ENCODE assay signal across 13 mouse cellular contexts in genomic region chr6:39808511-39808910, GRCm38 (mm10).
"Had no signal": no experiment of that assay in that cellular context is flagged by ENCODE, and none has a peak within 500 bp of the region (broad histone marks: within the 10 kb centered on the region; RNA-seq: fewer than 3 reads in every experiment).

No protein-coding gene starts in this region.

- ATAC-seq: intestine, embryonic 15.5 days; liver, embryonic 12.5 days had no signal

- H3K9ac ChIP-seq: intestine, embryonic 15.5 days; kidney, embryonic 15.5 days; limb, embryonic 15.5 days; liver, embryonic 12.5 days; lung, embryonic 14.5 days; neural tube, embryonic 12.5 days had no signal

- H3K27me3 ChIP-seq: intestine, embryonic 15.5 days; kidney, embryonic 15.5 days; limb, embryonic 15.5 days; liver, embryonic 12.5 days; megakaryocyte, embryonic 14.5 days; neural tube, embryonic 12.5 days had no signal

- H3K27ac ChIP-seq: intestine, embryonic 15.5 days; kidney, embryonic 15.5 days; limb, embryonic 15.5 days; liver, embryonic 12.5 days; neural tube, embryonic 12.5 days; stomach, postnatal 0 days had no signal

- DNase-seq: kidney, adult 18-20 months; kidney, postnatal 25 days; lung, embryonic 14.5 days; lung, postnatal 10 days; lung, postnatal 4 days; midbrain, embryonic 14.5 days had no signal

- H3K4me2 ChIP-seq: intestine, embryonic 15.5 days; kidney, embryonic 15.5 days; limb, embryonic 15.5 days; liver, embryonic 12.5 days; lung, embryonic 14.5 days; neural tube, embryonic 12.5 days had no signal

- H3K9me3 ChIP-seq: intestine, embryonic 15.5 days; kidney, embryonic 15.5 days; limb, embryonic 15.5 days; liver, embryonic 12.5 days; megakaryocyte, embryonic 14.5 days; neural tube, embryonic 12.5 days had no signal

- H3K4me1 ChIP-seq: intestine, embryonic 15.5 days; limb, embryonic 15.5 days had no signal

- H3K36me3 ChIP-seq: intestine, embryonic 15.5 days had no signal

- H3K4me3 ChIP-seq: intestine, embryonic 15.5 days; kidney, embryonic 15.5 days; limb, embryonic 15.5 days; liver, embryonic 12.5 days; megakaryocyte, embryonic 14.5 days; neural tube, embryonic 12.5 days had no signal
